Mouse (Mus musculus) spleen, postnatal 10 days (tissue): ENCODE measurements at regions not wholly inside any gene's neighbourhood (a gene's known extent, or its start where the extent isn't known, plus 50 kb on each side); places are given as distances from the start of the nearest gene placed in this dataset.
"Not testable (repeated sequence)": the region's sequence is repeated elsewhere in the genome, so short reads cannot be mapped to it uniquely, and the experiment has no call there.

ENCODE experiments used
- DNase-seq, 2 experiments: peaks; one replicate each; pipeline ENCODE4 v3.0.0; 2021 to 2022; ENCODE audit warnings: low spot score in 2 of 2

GRCm38 (mm10) chr9:11441241-11441997, 536.8 kb upstream of the Cntn5 start:
- DNase-seq = not testable (repeated sequence)

GRCm38 (mm10) chr9:11436443-11437167, 532.0 kb upstream of the Cntn5 start:
- no peak for DNase-seq

DNA sequence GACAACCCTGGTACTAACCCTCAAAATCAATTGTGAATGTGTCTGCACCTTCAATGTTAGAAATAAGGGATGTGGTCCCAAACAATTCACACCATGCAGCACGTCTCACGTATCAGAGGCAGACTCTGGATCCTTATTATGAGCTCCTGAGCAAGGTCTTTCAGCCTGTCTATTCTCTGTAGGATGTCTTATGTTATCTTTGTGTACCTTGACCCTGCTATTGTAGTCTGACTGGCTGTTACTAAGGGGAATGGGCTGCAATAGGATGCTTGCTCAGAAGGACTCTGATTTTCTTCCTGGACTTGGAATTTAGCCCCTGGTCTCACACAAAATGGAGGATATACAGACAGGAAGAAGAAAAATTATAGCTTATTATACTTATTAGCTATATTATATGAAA, 531.4 kb upstream of the Cntn5 start:
- DNase-seq = no peak

DNA sequence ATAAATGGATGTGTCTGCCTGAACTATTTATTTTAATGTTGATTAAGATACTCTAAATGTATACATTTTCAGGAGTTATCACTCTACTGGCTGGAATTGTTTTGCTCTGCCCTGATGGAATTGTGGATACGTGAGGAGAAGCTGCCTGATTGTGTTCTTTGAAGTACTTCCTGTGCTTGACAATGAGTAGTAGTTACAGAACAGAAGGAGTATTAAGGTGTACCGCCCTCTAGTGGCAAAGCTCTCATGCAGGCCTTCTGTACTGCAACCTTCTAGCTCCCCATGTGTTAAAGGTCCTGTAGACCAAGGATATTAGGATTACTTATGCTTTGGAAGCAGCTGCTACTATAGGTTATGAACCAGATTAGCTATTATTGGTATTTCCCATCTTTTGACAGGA, 530.4 kb upstream of the Cntn5 start:
- peak in 1 of 2 experiments; percentile 14 for DNase-seq

DNA sequence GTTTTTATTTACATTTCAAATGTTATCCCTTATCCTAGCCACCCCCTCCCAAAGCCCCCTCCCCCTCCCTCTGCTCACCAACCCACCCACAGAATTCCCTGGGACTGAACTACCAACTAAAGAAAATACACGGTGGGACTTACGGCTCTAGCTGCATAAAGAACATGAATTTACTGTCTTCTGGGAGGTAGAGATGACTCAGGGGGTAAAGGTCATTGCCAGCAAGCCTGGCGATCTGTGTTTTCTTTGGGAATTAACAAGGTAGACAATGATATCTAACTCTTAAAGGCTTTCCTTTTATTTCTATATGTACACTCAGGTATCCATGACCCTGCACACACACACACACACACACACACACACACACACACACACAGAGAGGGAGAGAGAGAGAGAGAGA, 521.9 kb upstream of the Cntn5 start:
- DNase-seq = no peak

DNA sequence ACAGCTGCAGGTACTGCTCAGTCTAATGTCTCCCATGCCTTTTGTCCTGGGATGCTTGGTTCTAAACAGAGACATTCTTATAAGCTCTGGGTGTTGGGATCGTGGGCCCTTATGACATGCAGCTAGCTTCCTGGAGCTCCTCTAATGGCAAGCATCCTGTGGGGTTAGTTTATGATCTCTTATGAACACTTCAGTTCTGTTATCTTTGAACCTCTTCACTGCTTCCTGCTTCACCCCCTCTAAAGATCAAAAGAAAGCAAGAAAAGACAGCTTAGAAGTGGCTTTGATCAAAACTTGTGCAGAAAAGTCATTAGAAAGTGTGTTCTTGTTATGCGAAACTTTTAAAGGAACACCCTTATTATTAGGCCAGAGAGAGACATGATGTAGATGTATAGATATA, 492.3 kb upstream of the Cntn5 start:
- no peak for DNase-seq

DNA sequence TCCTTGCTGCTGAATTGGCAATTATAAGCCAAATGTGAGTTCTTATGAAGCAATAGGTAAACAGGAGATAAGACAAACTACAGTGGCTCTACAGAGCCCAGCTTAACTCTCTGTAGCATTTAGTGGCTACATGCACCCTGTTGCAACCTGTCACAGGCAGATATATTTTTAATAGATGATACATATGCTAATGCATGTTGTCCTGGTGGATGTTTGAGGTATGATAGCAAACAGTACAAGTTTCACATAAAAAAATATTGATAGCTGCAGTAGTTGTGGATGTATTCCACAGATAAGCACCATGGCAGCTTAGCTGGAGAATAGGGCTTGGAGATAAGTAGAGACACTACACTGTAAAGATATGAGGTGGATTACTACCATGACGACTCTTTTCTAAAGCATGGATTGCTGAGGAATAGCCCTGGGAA, 477.1 kb upstream of the Cntn5 start:
- DNase-seq = no peak

- DNase-seq = no peak
These were observed 476.0 kb upstream of the Cntn5 start for GRCm38 (mm10) chr9:11380531-11380930.

- DNase-seq = no peak
These were observed 473.5 kb upstream of the Cntn5 start for GRCm38 (mm10) chr9:11378046-11378445.

DNA sequence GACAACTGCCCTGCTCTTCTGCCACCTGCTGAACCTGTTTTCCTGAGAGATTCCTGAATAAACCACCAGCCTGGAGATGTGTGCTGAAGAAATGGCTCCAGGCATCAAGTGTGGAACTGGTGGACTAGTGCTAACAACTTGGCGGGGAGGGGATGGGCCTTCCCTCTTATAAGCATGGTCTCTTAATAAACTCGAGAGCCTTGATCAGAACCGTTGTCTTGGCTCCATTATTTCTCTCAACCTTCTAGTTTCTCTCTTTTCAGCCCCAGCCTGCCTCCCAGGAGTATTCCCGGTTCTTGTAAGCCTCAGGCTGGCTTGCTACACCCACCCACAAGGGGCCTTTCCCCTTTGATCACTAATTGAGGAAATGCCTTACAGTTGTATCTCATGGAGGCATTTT, 473.0 kb upstream of the Cntn5 start:
- DNase-seq = no peak

DNA sequence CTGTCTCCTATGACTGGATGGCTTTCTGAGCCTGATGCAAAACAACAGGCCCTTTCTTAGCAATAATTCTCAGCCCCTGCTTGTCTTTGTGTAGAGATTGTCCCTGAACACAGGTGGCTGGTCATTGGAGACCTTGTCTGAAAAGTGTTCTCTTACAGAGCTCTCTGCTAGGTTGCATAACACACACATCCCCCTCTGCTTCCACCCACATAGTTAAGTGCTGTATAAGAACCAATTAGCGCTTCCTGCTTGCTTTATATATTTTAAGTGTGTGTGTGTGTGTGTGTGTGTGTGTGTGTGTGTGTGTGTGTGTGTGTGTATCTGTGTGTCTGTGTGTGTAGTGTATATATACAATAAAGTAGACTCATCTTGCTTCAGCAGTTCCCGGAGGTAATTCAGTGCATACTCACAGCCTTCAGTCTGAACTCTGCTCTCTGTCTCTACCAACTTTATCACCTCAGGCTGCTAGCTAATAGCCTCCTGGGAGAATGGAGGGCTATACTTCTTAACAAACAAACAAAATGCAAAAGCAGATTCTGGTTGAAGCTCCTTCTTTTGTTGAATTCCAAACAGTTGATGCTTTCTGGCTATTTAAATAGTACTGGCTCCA, 468.8 kb upstream of the Cntn5 start:
- no peak for DNase-seq

DNA sequence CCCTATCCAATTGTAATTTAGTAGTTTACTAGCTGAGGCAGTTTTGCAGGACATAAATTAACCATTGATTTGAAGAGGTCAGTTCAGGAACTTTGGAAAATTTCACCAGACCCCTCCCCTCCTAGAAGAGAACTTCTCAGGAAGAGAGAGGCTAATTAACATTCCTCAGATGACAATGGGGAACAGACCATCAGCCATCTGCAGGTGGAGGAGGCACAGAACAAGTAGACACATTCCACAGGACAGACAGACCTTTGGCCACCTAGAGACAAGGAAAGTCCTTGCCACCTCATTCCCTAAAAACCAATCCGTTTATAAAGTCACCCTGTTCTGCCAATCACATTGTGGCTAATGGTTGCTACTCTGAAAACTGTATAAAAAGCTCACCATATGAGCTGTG, 463.5 kb upstream of the Cntn5 start:
- DNase-seq = no peak

DNA sequence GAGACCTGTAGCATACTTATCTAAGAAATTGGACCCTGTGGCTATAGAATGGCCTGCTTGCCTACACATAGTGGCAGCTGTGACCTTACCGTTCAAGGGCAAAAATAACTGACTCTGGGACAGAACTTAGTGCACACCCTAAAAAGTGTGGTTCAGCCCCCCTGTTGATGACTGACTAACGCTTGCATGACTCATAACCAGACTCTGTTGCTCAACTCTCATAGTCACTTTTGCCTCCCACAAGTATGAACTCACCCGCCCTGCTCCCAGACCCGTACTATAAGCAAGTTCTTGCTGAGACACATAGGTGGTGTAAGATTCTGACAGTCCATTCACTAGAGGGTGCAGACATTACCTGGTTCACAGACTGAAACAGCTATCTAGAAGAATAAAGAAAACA, 424.3 kb upstream of the Cntn5 start:
- no peak for DNase-seq

DNA sequence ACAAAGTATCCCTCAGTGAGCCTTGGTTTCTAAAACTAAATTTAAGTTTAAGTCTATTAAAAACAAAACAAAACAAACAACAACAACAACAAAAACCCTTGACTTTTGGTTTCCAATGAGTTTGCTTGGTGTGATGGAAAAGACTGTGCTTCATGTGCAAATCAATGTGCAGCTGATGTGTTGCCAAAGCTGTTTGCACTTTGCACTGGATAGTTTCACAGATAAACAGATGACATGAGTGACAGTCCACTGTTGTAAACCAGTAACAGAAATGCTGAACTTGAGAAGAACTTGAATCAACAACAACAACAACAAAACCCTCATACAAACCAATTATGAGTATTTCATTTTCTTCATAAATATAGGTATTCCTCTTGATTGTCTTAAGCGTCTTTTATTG, 412.6 kb upstream of the Cntn5 start:
- DNase-seq = no peak

- not testable (repeated sequence) for DNase-seq
These were observed 392.5 kb upstream of the Cntn5 start for GRCm38 (mm10) chr9:11297116-11297515.

- DNase-seq = no peak
These were observed 380.6 kb upstream of the Cntn5 start for GRCm38 (mm10) chr9:11285135-11285534.

DNA sequence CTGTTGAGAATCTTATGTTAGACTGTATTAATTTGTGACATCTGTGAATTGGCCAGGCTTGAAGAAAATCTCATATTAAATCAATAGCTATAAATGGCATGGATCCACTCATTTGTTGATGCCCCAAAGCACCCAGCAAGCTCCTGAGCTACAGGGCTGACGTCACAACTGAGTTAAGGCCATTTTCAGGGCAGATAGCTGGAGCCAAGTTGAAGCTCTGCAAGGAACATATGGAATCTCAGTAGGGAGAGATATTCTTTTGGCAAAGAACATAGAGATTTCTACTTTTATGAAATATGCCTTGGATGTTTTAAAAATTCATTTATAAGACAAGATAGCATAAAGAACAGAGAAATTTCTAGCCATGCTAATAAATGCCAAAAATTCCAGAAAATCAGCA, 380.0 kb upstream of the Cntn5 start:
- no peak for DNase-seq

DNA sequence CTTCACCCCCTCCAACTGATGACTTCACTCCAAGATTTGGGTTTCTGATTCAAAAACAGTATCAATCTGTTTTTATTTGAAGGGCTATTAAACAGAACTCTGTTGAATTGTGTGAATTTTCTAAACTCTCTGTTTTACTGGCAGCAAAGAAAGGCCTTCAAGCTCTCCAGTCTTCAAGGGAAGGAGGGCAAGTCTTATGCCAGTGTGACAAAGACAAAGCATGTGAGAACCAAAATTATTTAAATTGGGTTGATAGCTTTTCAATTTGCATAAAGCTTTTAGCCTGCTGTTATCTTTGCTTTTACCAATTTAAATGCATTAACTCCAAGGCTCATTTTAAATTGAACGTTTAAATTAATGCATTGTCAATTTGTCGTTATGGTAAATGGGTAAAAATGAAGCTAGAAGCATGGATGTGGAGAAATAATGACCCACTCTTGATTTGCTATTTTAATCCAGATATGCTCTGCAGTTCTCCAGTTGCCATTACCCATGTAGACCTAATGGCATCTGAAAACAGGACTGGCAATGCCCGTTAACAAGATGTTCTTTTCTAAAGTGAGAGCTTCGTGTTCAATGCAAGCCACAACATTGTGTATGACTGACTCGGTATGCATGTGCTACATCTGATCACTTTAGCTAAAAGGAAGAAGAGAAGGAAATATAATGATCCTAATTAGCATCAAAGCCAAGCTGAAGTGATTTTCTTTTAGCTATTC, 375.0 kb upstream of the Cntn5 start:
- DNase-seq = no peak

DNA sequence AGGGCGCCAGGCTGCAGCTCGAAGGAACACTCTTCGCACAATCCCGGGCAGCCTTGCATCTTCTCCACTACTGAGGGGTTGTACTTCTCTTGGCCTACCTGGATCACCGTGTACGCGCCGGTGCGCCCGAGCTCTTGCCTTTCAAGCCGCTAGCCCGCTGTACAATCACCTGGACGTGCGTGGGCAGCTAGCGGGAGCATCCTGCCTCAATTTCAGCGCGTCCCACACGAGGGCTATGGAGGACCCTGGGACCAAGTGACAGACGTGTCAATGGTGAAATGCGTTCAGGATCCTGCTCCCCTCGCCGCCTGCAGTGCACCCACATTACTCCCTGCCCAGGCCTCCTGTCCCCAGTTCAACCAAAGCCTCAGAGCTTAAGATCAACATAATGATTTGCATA, 373.2 kb upstream of the Cntn5 start:
- DNase-seq = no peak

GRCm38 (mm10) chr9:11276966-11277365, 372.4 kb upstream of the Cntn5 start:
- no peak for DNase-seq

DNA sequence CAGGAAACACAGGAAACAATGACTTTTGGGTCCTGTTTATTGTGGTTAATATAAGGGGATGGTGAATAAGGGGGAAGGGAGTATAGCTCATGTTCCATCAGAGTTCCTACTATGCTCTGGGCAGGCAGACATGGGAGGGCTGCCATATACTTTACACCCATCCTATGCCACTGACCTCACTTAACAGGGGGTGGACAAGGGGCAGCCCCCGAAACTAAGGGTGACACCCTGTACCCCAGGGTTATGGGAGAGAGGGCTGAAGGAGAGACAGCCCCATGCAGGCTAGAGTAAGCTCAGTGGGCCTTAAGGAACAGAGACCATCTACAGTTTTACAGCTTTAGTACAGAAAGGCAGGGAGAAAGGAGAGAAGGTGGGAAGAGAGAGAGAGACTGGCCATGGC, 352.3 kb upstream of the Cntn5 start:
- DNase-seq = no peak

DNA sequence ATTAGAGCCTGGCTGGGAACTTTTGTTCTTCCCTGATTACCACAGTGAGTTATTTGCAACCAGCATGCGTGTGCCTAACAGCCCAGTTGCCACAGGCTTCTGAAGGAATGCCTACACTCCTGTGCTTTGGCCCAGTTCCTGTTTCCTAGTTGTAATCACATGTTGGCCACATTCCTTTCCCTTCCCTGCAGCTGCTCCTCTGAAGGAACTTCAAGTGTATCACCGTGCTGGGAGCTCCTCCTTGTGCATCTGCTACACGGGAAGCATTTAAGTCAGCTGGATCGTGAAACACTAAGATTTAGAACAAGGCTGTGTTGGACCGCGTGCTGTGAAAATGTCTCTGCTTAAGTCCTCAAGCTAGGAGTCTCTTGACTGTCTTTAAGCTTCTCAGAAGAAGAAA, 302.3 kb upstream of the Cntn5 start:
- DNase-seq = no peak
